Mouse (Mus musculus): ENCODE measurements around the gene Sertad1.

Gene Sertad1

GRCm38 (mm10) chr7:27486770-27487697, at the start of gene Sertad1:
TSS of gene Sertad1 (plus strand) at chr7:27486910.
- peak; percentile 100 for DNase-seq

DNA sequence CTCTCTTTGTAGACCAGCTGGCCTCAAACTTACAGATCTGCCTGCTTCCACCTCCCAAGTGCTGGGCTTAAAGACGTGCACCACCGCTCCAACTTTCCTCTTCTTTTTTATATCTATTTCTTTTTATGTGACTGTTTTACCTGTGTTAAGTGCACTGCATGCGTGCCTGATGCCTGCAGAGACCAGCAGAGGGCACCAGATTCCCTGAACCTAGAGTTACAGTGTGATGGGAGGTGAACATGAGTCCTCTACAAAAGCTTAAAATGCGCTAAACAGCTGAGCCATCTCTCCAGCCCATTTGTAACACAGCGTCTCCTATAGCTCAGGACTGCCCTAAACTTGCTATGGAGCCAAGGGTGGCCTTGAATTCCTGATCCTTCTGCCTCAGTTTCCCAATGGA, 49.2 kb upstream of the Sertad1 start:
- DNase-seq: peak; percentile 36

- DNase-seq: no peak
Observed at GRCm38 (mm10) chr7:27440014-27440413, 46.7 kb upstream of the Sertad1 start.

DNA sequence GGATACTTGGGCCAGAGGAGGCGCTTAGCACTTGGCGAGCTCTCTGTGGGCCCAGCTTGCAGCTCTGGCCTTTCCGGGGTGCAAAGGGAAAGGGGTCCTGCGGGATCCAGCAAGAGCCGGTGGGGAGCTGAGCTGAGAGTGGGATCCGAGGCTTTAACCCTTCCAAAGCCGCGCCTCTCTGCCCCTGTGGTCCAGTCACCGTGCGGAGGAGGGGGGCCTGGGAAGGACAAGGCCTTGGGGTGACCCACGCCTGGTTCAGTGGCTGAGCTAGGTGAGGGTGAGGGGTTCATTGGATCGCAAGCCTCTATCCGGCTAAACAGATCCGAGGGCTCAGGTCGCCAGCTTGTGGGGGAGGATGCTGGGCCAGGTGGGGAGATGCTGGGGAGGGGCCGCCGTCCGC, 40.7 kb upstream of the Sertad1 start:
- DNase-seq: no peak

DNA sequence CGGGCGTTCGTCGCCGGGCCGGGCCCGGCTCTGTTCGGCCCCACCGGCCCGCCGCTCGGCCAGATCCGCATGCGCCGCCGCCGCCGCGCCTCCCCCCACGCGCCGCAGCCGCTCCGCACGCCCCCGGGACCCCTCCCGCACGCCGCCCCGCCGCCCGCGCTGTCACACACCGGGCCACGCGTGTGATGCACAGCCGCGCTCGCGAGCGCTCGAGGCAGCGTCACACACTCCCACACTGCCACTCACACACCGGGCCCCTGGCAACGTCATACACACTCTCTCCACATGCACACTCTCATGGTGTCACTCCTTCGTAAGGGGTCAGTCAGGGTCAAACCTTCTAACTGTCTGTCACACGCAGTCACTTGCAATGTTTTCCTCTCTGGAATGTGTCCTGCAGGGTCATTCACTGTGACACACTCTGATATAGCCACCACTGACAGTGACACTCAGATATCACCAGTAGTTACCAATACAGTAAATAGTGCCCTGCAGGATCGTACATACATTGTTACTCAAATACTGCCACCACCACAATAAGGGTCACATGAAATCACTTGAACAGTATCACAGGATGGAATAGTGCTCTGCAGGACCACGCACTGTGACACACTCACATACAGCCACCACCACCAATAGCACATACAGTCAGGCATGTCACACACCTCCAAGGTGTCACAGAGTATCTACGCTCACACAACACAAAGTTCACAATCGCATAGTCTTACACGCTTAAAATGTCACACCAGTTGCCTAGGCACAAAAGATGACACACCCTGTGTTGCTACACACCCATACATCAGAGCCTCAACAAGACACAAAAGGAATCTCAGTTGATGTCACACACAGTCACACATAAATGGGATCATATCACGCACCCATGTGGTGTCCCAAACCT, 39.9 kb upstream of the Sertad1 start:
- DNase-seq: no peak

DNA sequence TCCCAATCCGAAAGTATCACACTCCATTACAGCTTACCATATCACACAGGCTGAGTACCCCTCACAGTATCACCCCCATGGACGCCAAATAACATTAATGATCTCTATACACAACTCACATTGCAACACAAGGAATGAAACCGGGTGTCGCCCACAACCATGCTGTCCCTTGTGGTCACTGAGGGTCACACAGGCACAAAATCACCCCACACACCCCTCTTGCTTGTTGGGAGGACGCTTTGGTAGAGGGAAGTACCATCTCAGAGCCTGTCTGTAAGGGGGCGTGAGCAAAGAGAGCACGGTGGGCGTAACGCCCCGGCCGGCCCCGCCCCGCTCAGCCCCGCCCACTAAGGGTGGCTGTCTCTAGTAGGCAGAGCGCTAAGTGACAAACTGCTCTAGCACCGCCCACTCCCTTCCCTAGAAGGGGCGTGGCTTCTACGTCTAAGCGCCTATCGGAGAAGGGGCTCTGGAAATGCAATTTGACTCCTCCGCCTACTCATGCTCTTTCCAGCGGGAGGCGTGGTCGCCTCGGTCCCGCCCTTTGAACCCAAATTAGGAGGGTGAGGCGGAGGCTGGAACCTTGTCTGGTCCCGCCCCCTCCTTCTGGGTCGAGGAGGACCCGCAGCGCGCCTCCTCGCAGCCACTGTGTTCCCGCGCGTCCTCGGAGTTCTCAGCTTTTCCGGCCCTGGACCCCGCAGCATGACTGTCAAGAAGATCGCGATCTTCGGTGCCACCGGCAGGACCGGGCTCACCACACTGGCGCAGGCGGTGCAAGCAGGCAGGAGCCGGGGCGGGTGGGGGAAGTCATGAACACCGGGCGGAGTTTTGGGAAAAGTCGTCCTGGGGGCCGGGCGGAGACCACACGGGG, 39.1 kb upstream of the Sertad1 start, which contains the start of the genes Sptbn4 and Blvrb:
TSS of gene Sptbn4 (minus strand) at position 268 of the 868 bp plus-strand sequence.
TSS of gene Blvrb (plus strand) at position 560 of the 868 bp plus-strand sequence.
- DNase-seq: peak; percentile 100

GRCm38 (mm10) chr7:27448421-27449206, 38.1 kb upstream of the Sertad1 start:
- DNase-seq: peak; percentile 46

GRCm38 (mm10) chr7:27449256-27449862, 37.4 kb upstream of the Sertad1 start:
- peak; percentile 80 for DNase-seq

DNA sequence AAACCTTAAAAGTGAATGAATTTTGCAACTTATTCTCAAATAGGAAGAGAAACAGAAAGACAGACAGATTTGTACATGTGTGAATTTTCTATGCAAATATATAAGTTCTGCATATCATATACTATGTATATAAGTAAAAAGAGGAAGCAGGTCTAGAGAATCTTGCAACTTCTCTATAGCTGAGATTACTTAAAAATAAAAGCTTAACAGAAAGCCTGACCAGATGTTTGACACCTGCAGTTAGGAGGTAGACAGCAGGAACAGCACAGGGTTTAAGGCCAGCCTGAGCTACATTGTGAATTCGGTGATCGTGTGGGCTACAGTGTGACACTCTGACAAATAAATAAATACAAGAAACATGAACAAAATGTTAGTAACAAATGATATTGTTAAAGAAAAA, 35.4 kb upstream of the Sertad1 start:
- DNase-seq: no peak

DNA sequence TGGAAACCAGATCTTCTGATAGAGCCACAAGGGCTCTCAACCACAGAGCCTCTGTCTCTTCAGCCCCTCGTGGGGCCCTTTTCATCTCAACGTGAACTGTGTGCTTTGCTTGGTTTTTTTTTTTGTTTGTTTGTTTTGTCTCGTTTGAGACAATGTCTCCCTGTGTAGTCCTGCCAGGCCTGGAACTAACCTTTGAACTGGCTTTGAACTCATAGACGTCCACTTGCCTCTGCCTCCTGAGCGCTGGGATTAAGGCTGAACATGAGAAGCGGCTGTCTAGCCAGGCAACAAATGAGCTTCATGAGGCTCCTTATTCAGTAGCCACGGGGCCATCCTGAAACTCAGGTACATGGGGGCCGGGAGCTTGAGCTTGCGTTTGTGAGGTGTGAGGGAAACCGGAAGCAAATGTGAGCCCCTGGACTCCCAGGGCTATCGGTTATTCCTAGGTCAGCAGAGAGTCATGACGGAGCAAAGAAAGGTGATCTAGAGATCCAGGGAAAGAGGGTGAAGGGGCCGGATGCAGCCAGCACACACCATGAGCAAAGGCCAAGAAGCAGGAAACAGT, 34.4 kb upstream of the Sertad1 start:
- peak; percentile 47 for DNase-seq

DNA sequence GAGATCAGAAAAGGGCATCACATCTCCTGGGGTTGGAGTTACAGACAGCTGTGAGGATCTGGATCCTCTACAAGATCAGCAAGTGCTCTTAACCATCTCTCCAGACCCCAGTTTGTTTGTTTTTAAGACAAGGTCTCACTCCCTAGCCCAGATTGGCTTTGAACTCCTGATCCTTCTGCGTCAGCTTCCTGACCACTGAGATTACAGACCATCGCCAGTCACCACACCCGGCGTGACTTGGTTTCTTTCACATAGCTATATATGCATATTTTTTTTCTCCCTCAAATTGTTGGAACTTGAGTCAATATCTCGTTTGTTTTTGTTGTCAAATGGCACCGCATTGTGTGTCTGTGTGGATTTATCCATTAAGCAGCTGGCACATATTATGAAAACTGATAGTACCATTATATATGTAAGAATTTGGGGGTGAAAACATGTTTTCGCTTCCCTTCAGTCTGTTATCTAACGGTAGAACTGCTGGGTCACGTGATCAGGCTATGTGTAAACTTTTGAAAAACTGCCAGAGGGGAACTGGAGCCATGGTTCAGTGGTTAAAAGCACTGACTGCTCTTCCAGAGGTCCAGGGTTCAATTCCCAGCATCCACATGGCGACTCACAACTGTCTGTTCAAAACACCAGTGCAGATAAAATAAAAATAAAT, 32.1 kb upstream of the Sertad1 start:
- DNase-seq: peak; percentile 57

GRCm38 (mm10) chr7:27455273-27455672, 31.4 kb upstream of the Sertad1 start:
- DNase-seq: no peak

- no peak for DNase-seq
Observed at GRCm38 (mm10) chr7:27458614-27459013, 28.1 kb upstream of the Sertad1 start.

GRCm38 (mm10) chr7:27459640-27460039, 27.1 kb upstream of the Sertad1 start:
- no peak for DNase-seq

GRCm38 (mm10) chr7:27460477-27460876, 26.2 kb upstream of the Sertad1 start:
- DNase-seq: no peak

DNA sequence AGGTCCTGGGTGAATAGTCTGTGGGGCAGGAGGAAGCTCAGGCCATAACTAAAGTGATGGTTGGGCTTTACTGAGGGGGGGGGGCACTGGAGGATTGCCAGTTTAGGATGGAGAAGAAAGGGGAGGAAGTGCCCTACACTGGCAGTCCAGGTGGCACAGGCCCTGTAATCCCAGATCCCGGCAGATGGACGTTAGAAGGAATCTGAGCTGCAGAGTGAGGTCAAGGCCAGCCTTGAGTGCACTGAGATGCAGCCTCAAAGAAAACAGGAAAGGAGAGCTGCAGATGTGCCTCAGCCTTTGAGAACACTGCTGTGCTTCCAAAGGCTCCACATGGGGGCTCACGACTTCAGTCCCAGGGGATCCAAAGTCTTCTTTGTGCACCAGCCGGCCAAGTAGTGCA, 19.1 kb upstream of the Sertad1 start:
- no peak for DNase-seq

- DNase-seq: peak; percentile 67
Observed at GRCm38 (mm10) chr7:27471390-27472120, 15.2 kb upstream of the Sertad1 start.

GRCm38 (mm10) chr7:27472596-27472995, 14.1 kb upstream of the Sertad1 start:
- DNase-seq: peak; percentile 29

DNA sequence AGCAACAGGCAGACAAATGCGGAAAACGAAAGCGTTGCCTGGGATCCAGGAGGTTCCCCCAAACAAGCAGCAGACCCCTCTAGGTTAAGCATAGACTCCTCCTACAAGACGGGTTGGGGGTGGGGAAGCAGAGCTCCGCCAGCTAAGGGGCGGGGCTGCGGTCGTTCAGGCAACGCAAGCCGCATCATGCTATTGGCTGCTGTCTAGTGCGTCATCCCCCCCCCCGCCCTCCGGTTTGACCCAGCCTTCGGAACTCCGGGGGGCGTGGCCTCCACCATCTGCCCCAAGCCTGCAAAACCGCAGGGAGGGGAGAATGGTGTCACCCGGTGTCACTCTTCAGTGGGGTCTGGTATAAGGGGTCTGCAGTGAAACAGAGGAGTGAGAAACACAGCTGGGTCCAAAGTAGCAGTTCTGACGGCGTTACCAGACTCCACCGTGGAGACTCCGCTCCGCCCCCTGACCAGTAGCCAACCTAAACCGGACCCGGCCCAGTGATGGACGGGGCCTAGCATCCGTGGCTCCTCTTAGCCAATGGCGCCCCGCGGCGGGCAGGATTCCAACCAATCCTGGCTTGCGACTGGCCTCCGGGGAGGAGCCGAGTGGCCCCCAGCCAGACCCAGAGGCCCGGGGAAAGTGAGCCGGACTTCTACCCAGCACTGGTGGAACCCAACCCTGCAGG, 13.4 kb upstream of the Sertad1 start, which contains the start of gene Sertad3:
TSS of gene Sertad3 (plus strand) at position 613 of the 679 bp plus-strand sequence.
- peak; percentile 100 for DNase-seq

Measured in kidney, adult 9 months (tissue).